Mouse (Mus musculus) right cerebral cortex, postnatal 4 days (tissue): ENCODE data around the gene Ap4e1.
"Not testable (repeated sequence)": the region's sequence is repeated elsewhere in the genome, so short reads cannot be mapped to it uniquely, and the experiment has no call there.

Experiments
- DNase-seq: peaks from one replicate; pipeline ENCODE4 v3.0.0-alpha.2; 2022

Gene Ap4e1

DNA sequence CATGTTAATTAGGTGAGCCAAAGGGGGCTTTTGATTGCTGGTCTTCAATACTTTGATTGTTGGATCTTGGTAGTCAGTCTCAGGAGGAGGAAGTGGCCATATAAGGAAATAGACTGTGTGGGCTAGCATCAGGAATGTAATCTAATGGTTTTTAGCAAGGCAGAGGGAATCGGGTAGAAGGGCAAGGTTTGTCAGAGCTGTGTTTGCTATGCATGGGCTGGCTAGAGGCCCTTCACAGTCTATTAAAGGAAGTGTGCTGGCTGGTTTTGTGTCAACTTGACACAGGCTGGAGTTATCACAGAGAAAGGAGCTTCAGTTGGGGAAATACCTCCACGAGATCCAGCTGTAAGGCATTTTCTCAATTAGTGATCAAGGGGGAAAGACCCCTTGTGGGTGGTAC is 70.5 kb downstream of the Ap4e1 start:
- not testable (repeated sequence) for DNase-seq

DNA sequence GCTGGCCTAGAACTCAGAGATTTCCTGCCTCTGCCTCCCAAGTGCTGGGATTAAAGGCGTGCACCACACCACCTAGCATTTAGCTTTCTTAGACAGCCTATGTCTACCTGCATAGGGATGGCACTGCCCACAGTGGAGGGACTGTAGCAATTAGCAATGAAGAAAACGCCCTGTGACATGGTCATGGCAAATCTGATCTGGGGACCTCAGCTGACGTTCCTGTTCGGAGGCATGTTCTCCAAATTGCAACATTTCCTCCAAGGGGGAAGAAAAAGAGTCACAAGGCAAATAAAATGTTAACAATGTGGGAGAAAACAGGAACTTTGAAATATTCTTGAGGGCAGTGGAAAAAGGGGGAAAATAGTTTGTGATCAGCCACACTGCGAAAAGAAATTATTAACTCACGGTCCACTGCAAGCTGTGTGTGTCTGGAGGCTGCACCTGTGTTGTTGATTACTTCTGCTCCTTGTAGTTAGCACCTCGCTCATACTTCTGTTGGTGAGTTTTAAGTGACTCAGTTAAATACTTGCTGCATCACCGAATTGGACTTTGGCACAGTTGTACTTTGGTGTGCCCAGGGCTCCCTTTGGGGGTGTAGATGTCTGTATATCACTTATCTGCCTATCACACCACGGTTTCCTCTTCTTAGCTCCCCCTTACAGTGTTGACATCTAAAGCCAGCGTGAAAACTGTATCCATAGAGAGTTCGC is 71.5 kb downstream of the Ap4e1 start:
- no peak for DNase-seq

DNA sequence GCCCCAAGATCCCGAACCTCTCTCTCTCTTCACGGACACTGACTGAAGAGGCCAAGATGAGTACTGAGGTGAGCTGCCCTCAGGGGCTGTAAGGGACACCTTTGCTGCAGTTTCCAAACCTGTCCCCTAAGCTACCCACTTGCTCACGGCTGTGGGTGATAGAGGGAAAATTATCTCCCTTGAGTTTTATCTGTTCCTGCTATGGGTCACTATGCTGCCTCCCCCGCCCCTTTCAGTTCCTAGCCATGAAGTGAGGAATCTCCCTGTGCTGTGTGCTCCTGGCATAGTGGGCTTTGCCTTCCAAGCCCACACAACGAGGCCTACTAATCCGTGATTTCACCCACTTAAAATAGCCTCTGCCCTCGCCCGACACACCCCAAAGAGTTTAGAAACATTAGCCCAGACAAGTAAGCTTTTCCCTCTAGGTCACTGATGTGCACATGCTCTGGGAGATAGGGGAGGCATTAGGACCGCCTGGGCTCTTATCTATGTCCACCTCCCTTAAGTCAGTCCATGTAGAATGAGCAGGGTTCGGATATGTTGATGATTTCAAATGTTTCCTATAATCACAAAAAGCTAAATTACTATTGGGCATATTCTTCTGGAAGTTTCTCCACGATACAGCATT is 72.2 kb downstream of the Ap4e1 start:
- DNase-seq, result no peak

DNA sequence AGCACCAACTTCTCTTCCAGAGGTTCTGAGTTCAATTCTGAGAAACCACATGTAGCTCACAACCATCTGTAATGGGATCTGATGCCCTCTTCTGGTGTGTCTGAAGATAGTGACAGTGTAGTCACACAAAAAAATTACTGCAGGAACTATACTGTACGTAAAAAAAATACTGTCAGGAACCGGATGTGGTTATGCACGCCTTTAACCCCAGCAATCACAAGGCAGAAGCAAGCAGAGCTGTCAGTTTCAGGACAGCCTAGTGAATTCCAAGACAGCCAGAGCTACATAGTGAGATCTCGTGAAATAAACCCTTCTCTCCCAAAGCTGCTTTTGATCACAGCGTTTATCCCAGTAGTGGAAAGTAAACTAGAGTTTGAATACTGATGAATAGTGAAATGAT is 77.7 kb downstream of the Ap4e1 start:
- DNase-seq, result no peak

DNA sequence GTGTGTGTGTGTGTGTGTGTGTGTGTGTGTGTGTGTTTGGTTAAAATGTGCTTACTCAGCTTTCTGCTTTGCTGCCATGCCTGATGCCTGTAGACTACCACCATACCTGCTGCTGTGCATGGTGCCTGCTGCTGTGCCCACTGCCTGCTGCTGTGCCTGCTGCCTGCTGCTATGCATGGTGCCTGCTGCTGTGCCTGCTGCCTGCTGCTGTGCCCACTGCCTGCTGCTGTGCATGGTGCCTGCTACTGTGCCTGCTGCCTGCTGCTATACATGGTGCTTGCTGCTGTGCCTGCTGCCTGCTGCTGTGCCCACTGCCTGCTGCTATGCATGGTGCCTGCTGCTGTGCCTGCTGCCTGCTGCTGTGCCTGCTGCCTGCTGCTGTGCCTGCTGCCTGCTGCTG is 81.6 kb downstream of the Ap4e1 start:
- DNase-seq, result not testable (repeated sequence)

DNA sequence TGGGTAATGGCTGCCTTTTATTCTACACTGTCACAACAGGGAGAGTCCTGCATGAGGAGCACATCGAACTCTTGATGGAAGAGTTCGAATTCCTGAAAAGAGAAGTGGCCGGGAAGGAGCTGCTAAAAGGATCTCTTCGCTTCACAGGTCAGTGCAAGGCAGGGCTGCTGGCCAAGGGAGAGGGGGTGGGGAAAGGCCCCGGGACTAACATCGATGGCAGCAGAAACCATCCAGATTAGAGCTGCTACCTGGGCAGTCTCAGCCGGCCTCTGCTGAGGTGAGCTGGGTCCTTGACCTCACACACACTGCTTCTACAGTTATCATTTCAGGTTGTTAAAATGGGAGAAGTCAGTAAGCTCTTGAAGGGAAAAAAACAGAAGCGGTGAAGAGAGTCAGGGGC is 83.5 kb downstream of the Ap4e1 start:
- DNase-seq, result no peak

DNA sequence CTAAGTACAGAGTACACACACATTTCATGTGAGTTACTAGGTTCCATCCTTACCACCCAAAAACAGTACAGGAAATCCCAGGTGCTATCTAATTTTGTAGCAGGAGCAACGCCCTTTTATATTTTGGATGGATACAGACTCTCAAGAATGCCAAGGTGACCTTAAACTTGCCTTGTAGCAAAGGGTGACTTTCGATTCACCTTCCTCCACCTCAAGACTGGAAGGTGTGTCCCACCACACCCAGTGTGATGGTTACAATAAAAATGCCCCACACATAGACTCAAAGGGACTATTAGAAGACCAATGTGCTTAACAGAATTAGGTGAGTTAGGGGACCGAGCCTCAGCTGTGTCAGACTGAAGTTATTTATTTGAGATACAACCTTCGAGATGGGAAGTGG is 100.5 kb downstream of the Ap4e1 start:
- DNase-seq, result no peak
